Mouse (Mus musculus) adrenal gland, adult 2 months (tissue): ENCODE results near the gene Parp16. TPM values are rescaled to one million over a fixed set of nuclear protein-coding genes. Genes with fewer than 3 reads are reported as not detected.
"Not testable (repeated sequence)": the region's sequence is repeated elsewhere in the genome, so short reads cannot be mapped to it uniquely, and the experiment has no call there.

Experiments
- DNase-seq: peaks from one replicate; pipeline ENCODE4 v3.0.0; 2021
- polyA plus RNA-seq: library from polyadenylated mRNA; depleted of rRNA; stranded (reverse); fragments of >200 nt; gene quantifications from 2 replicates; pipeline ENCODE4 v1.2.3, GENCODE M21; 2012
- total RNA-seq, 2 experiments: library from RNA; stranded (reverse); gene quantifications; 2 replicates each; pipeline ENCODE4 v1.2.3; 2021

The Parp16 gene
- total and polyA plus RNA-seq, 3 experiments: 13.5 to 41.9 (median 22.3) TPM

DNA sequence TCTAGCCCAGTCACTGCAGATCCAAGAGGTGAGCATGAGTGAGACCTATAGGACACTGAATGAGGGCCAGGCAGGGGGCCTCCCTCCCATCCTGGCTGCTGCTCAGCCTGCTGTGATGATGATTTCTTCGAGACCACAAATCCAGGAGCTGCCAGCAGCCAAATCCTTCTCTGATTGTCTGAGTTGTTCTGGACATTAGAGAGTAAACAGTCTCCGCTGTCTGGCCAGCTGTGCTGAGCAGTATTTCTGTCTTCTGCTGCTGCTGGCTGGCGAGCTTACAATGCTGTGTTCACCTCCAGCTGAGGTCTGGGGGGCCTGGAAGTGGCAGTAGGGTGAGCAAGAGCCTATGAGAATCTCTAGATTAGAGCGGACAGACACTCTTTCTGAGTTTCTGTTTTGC lies 48.1 kb downstream of the Parp16 start:
- DNase-seq: no peak

DNA sequence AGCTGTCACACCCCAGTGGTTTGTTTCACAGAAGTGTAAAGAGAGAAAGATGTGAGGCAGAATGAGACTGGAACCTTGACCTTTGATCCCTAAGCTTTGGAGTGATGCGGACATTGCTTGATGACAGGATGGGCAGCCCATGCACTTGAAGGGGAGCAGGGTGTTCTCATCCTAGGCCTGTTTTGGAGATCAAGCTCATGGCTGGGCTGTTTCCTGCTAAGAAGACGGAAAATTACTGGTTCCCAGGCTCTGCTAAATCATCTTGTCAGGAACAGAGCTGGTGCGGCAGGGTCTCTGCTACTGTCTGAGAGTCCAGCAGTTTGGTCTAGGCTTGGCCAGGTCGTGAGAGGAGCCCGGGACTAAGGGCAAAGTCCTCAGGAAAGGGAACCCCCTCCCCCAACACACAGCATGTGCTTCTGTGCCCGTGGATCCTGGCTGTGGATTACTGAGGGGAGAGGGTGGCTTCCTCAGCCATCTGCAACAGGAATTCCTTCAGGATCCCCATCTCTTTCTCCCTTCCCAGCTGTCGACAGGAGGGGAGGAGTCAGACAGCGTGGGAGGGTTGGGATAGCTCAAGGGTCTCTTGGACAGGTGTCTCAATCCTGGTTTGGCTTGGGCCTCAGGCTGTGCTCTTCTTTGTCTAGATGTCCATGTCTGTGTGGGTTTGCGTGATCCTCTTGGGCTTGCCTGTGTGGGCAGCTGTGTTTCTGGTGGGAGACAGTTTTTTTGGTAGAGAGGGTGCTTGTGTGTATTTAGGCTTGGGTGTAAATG lies 49.1 kb downstream of the Parp16 start:
- DNase-seq: no peak

DNA sequence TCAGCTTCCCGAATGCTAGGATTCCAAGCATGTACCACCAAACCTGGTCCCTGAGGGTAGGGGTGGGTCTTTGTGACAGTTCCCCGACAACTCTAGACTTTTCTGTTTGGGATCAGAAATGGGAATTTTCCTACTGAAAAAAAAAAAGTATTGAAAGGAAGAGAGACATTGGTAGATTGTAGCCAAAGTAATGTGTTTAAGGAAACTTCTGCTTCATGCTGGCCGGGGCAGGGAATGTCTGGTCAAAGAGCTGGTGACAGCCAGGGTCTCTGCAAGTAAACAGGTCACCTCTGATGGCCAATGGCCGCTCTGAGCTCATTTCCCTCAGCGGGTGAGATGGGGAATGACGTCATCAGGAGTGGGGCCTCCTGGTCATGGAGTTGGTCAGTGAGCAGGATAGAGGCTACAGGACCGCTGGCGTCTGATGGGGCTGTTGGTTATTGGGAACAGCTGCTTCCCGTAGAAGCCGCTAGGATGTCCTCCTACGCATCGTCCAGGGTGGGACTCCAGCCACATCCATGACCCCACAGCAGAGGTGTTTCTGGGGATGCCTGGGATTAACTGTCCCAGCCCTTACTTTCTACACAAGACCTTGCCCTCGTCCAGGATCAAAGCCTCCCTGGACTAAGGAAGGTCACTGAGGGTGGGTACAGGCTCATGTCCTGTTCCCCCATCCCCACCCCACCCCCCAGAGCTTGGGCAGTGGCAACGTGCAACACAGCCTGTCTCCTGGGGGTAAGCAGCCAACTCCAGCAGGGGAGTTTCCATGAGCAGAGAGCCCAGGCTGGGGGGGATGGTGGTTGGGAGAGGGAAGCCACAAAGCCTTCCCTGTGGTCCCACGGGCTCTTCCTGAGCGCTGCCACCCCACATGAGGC lies 52.6 kb downstream of the Parp16 start:
- no peak for DNase-seq

DNA sequence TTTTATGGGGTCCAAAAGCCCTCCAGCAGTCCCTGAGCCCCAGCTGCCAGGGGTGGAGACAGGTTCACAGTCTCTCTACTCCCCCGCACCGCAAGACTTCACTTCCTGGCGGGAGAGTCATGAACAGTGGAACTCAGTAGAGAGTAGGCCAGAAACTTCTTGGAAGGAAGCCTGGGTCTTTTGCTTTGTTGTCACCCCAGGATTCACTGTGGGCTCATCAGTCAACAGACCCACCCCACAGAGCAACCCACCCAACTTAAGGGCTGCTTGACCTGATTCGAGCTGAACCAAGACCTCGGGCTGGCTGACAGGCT lies 53.2 kb downstream of the Parp16 start:
- no peak for DNase-seq

DNA sequence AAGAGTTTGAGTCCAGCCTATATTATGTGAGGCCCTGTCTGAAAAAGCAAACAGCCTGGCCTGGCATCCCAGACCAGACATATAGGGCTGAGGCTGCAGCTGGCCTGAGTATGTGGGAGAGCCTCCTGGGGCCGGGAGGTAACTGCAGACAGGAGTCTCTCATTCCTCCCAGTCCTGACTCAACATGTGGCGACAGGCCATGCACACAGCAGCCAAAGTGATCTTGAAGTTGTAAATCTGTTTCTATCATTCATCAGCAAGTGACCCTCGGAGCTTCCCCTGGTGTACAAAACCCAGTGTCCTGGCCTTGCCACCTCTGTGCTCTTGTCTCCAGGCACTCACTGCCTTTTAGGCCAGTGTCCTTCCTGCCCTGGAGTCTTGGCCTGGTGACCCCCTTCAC lies 56.9 kb downstream of the Parp16 start:
- peak; percentile 75 for DNase-seq

DNA sequence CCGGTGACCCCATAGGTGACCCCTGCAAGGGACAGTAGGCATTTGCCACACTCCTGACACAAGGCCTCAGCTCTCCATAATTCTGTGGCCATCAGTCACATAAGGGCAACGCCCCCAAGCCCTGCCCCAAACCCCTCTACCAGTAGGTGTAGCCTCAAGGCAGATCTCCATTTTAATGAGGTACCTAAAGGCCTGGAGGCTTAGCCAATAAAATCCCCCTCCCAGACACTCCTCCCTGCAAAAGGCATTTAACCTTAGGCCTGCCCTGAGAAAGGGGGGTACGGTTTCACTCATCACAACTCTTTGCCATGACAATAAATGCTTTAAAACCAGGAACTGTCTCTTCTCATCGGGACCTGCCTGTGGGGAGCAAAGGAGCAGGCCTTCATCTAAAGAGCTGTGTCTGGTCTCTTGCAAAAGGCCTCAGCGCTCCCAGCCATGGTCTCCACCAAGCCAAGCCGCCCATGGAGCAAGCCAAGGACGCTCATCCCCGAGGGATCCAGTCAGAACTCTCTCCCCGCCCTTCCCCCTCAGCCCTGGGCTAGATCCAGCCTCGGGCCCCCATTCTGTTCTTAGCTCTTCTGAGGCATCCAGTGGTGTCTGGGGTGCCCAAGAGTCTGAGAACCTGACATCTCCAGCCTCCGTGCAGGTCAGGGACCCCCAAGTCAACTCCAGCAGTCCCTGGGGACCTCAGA lies 60.9 kb downstream of the Parp16 start:
- no peak for DNase-seq

DNA sequence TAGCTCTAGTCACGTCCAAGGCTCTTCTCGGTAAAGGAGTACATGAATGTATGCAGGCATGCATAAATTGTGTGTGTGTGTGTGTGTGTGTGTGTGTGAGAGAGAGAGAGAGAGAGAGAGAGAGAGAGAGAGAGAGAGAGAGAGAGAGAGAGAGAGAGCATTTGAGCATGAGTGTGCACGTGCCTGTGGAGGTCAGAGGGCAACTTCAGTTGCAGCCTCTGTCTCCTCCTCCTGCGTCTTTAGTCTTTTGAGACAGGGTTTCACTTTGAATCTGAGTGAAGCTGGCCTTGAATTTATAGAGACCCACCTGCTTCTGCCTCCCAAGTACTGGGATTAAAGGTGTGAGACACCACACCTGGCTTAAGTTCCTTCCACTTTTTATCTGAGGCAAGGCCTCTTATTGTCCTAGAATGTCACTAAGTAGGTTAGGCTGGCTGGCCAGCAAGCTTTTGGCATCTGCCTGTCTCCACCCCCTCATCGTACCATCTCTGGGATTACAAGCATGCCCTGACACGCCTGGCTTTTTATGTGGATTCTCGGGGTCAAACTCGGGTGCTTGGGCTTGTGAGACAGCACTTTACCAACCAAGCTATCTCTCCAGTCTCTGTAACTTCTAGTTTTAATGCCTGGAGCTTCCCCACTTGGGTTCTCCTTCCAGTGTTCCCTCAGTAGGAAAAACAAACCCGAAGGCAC lies 62.2 kb downstream of the Parp16 start:
- no peak for DNase-seq

DNA sequence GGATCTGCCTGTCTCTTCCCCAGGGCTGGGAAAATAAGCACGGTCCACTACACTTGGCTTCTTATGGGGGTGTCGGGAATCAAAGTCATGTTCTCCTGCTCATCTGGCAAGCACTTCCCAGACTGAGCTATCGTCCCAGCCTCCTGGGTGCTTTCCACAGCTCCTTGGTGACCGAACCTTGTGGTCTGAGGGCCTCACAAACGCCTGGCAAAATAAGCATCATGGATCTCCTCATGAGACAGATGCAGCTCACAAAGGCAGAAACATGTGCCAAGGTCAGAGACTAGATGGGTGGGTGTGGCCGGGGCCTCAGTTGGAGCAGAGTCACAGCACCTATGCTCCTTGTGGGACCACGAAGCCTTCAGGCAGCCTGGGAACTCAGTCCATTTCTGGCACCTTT lies 64.2 kb downstream of the Parp16 start:
- no peak for DNase-seq

DNA sequence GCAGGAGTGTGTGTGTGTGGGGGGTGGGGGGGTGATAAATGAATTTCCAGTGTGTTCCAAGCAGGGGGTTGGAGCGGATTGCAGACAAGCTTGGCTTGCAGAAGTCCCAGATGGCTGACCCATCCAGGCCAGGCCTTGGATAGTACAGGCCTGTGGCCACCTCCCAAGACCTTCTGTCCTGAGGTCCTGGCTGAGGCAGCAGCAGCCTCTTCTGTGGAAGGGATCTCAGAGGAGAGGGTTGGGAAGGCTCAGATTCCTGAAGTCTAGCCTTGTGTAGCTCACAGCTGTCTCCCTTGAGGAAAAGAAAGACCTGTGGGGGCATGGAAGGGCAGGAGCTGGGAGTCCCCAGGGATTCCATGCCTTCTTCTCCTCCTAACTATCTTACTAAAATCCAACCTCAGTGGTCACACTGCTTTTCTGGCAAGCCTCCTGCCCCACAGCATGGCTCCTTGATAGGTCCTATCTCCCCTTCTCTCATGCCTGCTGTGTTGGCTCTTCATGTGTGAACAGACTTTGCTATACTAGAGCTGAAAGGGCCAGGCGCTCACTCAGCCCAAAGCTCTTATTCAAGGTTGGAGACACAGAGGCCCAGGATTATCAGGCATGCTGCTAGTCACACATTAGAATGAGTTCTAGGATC lies 66.6 kb downstream of the Parp16 start:
- no peak for DNase-seq

DNA sequence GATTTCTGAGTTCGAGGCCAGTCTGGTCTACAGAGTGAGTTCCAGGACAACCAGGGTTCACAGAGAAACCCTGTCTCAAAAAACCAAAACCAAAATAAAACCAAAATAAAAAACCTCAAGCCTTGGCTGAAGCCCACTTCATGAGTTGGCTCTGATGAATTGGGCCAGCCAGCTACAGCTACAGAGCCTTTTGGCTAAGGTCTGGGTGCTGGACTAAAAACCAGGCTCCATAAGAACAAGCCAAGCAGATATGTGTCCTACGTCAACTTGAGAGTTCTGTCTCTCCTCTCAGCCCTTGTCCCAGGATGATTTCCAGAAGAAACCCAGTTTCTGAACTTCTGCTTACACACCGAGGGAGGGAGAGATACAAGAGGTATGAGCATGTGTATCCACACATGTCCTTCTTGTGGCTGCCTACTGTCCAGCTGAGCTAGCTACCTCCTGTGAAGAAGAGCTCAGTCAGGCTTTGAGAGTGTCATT lies 67.5 kb downstream of the Parp16 start:
- DNase-seq: no peak

DNA sequence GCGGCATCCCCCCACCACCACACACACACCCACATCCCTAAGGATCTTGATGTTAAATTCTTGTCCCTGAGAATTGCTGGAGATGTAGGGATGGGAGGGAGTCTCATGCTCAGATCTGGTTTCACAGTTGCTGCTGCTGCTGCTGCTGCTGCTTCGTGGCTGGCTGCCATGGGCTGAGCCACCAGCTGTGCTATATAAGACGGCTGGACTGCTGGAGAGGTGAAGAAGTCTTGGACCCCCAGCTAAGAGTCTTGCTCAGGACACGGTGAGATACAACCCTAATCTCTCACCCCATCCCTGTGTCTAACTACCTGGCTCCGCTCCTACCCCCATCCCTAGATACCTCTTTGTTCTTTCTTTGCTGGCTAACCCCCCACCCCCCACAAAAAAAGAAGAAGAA lies 69.8 kb downstream of the Parp16 start, which contains the start of gene Cilp:
TSS of gene Cilp (plus strand) at position 222 of the 400 bp plus-strand sequence.
- DNase-seq: no peak

DNA sequence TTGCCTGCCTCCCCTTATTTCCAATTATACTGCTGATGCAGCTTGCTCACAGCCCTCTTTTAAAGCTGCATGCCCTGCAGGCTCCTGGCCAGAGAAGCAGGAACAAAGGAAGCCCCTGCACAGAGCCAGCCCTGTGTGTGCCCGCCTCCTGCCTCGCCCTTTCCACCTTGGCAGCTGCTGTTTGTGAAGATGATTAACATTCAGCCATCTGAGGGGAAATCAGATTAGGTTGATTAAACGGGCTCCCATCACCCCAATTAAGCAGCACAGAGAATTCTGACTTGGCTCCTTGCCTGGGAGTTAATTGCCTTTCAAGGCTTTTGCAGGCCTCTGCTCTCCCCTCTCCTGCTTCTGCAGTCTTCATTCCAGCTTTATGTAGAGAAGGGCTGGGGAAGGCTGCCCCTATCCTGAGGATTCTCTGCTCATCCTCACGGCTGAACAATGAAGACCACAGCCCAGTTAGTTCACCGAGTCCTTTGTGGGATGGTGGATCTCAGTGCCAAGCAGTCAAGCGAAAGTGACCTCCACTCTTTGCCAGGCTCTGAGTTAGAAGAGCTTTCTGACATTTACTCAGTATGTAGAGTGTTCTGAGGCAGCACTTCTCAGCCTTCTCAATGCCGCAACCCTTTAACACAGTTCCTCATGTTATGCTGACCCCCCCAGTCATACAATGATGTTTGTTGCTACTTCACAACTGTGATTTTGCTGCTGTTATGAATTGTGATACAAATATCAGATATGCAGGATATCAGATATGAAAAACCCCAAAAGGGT lies 72.8 kb downstream of the Parp16 start:
- DNase-seq: peak; percentile 32

DNA sequence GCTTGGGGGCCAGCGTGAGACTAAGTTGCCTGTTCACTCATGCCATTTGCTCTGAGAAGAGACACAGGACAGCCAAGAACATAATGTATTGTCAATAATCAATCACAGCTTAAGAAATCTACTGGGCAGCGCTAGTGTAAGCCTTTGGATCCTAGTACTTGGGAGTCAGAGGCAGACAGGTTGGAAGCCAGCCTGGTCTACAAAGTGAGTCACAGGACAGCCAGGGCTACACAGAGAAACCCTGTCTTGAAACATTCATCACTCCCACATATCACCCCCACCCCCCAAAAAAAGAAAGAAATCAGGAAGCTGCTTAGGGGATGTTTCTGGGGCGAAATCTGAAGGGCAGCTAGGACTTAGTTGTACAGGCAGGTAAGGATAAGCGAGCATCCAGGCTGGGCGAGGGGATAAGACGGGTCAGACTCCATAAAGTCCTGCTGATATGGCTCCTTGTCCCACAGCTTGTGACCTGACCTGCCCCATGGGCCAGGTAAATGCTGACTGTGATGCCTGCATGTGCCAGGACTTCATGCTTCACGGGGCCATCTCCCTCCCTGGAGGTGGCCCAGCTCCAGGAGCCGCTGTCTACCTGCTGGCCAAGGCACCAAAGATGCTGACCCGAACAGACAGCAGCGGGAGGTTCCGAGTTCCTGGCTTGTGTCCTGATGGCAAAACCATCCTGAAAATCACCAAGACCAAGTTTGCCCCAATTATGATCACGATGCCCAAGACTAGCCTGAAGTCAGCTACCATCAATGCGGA lies 78.1 kb downstream of the Parp16 start:
- DNase-seq: no peak

DNA sequence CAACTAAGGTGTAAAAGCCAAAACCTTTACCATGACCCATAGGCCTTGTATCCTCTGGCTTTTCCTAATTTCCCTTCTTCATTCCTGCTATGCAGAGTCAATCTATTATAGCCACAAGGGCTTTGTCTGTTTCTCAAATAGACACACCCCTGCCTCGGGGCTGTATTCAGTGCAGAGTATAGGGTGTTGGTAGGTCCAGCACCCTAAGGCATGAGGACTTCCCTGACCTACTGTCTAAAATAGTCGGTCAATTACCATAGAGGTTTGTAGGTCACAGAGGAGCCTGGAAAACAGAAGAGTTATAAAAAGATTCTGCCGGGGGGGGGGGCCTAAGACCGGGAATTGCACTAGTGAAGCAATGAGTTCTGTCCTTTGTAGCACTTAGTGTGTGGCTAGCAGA lies 78.7 kb downstream of the Parp16 start:
- DNase-seq: no peak

DNA sequence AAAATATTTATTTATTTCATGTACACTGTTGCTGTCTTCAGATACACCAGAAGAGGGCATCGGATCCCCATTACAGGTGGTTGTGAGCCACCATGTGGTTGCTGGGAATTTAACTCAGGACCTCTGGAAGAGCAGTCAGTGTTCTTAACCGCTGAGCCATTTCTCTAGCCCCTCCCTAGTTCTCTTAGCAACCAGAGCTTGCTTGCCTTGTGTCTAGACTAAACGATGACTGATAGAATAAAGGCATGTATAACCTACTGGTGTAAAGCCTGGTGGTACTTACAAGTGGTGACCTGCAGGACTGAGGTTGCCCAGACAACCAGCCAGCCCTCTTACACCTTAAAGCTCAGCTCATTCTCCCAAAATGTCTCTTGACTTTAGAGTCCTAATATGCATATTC lies 79.7 kb downstream of the Parp16 start:
- DNase-seq: not testable (repeated sequence)

DNA sequence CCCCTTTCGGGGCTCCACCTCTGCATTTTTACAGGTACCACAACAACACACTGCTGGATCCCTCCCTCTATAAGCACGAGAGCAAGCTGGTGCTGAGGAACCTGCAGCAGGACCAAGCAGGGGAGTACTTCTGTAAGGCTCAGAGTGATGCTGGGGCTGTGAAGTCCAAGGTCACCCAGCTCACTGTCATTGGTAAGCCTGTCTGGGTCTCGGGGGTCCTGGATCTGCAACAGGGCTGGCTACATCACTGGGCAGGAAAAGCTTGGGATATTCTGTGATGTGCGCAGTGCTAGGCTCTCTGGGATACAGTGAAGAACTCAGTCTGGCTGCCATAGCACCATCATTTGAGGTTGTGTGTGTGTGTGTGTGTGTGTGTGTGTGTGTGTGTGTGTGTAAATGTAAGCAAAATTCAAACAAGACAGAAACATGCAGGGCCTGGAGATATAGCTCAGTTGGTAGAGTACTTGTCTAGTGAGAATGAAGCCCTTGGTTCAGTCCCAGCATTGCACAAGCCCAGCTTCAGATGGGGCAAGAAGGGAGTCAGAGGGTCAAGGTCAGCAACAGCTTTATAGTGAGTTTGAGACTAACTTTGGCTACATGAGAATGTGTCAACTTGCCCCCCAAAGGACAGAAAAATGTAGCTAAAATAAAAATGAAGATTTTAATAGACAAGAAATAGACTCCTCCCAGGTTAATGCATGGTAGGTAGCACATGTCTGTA lies 80.8 kb downstream of the Parp16 start:
- DNase-seq: peak; percentile 68

DNA sequence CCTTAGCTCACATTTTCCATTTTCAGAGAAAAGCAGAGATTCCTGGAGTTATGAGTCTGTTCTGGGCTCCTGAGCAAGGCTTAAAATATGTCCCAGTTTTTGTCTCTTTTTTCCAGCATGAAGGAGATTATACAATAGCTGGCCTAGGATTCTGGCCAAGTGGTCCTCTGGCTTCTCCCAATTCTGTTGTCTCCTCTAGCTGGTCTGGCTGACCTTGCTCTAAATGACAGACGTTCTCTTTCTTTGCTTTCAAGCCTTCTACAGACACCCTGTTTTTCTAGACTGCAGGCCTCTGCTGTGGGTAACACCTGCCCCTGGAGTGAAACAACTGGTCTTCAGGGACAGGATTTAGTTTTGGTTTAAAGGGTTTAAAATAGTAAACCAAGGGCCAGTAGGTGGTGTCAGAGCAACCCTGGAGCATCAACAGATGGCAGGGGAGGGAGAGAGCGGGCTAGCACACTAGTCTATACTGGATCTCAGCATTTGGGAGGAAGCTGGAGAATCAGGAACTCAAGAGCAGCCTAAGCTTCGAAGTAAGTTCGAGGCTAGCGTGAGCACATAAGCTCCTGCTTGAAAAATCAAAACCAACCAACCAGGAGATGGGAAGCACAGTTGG lies 86.5 kb downstream of the Parp16 start:
- DNase-seq: peak; percentile 38

DNA sequence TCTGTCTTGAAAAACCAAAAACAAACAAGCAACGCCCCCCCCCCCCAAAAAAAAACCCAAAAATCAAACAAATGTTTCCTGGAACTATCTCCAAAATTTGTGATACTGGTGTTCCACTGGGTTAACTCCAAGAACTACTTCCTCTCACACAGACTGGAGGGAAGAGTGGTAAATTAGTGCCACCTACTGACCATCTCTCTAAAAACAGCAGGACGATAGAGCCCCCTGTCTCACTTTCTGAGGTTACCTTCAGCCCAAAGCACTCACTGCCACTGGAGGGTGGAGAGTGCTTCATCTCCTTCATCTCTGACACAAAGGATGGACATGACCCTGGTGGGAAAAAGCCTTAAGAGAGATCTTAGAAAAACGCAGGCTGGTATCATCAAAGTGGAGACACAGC lies 88.1 kb downstream of the Parp16 start:
- peak; percentile 50 for DNase-seq

DNA sequence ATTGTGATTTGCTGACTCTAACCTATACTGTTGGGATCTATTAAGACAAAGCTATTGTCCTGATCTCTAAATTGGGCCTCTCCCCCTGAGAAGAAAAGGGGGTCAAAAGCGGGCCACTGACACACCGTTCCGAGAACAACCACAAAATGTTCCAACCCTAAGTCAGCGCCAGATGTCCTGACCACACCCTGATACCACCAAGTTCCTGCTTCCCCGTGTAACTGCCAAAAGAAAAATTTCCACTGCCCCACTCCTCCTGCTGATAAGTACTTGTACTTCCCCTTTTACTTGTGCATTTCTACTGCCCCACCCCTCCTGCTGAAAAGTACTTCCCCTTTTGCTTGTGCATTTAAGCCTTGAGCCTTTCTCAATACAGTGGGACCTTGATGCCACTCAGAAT lies 93.1 kb downstream of the Parp16 start:
- DNase-seq: not testable (repeated sequence)
